Mouse (Mus musculus) cerebellum, adult 11 months (tissue): Measurements from ENCODE around the gene Ypel3.

Experiments used
- DNase-seq: peaks from one replicate; pipeline ENCODE4 v3.0.0; 2022

Ypel3 gene

DNA sequence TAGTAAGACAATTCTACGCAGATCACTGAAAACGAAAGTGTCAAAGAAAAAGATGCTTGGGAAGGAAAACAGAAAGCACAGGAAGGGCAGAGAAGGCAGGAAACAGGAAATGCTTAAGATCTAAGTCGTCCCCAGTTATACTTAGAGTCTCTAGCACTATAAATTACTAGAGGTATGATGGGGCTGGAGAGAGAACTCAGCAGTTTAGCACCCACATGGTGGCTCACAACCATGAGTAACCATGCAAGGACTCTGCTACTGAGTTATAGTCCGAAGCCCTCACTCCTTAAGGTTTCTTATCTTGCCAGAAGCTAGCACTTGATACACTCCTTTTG, 17.5 kb downstream of the Ypel3 start:
- no peak for DNase-seq

DNA sequence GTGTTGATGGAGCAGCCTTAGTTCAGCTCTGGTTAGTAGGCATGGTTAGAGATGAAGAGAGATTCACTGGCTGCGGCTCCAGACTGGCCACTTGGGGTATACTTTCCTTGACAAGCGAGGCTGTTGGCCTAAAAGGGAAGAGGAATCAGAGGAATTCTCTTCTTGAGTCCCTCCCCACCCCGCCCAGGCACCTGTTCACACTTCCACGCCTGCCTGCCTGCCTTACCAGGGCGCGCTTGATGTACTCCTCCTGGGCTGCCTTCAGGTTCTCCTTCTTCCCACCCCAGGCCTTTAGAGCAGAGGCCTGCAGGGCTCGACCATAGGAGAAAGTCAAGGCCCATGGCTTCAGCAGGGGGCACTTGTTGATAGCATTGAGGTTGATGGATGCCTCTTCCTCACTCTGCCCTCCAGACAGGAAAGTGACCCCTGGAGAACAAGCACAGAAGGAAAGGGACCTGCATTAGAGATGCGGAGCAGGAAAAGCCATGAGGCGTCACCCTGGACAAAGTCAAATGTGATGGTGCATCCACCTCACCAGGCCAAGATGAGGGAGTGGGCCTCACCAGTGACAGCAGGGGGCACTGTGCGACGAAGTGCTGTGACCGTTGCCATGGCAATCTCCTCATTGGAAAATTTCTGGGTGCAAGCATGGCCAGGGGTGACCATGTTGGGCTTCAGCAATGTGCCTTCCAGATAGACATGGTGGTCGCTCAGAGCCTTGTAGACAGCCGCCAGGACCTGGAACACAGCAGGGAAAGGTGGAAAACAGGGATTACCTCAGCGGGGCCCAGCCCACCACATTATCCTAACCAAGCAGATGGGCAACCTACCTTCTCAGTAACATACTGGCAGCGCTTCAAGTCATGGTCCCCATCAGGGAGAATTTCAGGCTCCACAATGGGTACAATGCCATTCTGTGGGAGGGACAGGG, 18.9 kb downstream of the Ypel3 start:
- DNase-seq: no peak

DNA sequence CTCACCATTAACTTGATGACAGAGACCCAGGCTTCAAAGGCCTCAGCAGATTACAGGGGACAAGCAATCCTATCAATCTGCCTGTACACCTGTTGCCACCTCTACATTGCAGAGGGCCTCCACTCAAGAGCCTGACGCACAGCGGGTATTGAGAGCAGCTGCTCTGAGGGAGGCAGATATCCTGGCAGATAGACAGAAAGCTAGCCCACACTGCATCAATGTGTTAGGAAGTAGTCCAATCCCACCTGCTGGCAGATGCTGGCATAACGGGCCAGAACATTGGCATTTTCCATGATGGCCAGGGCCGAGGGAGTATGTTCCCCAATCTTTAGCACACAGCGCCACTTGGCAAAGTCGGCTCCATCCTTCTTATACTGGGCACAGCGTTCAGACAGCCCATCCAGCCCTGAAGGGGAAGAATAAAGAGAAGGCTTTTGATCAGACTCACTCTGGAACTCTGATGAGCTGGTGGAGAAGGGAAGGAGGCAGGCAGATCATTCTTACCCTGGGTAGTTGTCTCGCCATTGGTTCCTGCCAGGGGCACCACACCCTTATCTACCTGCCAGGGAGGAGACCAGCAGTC, 19.7 kb downstream of the Ypel3 start:
- peak; percentile 64 for DNase-seq

DNA sequence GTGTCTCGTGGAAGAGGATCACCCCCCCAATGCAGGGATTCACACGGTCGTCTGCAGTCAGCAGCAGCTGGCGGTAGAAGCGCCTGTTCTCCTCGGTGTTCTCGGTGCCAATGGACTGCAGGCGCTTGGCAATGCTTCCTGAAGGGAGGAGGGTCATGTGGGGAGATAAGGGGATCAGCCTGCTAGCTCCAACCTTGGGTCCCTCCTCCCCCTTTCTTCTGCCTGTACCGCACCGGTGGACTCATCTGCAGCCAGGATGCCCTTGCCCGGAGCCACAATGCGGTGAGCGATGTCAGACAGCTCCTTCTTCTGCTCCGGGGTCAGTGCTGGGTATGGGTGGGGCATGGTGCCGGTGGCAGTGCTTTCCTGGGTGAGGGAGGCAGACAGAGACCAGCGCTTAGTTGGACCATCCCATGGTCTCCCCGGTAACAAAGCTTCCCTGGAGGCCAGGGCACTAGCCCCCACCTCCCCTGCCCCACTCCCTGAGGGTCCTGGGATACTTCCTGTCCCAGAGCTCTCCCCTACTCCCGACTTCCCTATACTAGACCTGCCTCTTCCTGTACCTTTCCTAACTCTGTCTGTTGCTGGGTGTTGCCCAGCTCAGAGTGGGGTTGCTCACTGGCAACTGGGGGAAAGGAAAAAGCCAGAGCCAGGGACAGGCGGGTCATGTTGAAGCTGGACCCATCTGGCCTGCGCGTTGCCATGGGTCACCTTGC, 20.8 kb downstream of the Ypel3 start, which contains the start of gene Fam57b:
Fam57b (plus strand) TSS at position 258 of the 716 bp plus-strand sequence.
- peak; percentile 52 for DNase-seq

DNA sequence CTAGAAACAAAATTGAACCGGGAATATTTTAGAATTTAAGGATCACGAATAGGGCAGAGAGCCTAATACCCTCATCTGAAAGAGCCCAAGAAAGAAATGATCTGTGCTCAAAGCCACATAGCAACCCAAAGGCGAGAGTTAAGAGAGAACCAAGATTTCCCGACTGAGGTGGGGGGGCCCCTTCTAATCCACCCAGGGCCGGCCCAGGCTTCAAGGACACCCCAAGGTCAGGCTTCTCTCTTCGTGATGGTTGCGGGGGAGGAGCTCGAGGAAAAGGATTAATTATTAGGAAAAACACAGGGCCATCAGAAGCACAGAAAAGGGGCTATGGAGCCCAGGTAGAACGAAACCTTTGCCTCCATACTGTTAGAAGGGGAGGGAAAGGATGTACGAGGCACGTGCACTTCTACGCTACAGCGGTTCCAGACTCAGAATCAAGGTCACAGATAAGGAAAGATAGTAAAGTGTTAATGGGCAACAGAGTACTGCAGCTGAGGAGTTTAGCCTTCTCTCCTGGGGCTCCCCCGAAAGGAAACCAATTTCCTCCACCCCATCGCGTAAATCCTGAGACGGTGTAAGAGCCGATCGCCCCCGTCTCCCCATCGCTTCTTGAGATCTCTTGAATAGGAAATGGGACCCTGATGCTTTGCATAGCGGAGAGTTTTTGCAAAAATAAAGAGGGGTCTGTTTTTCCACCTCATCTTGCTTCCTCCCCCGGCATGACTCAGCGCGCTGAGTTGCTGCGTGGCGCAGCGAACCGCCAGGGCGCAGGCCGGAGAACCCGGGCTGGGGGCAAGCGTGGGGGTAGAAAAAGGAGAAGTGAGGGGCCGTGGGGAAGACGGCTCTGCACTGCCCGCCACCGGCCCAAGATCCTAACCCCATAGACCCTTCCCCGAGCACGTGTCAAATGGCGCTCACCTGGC, 21.6 kb downstream of the Ypel3 start:
- peak; percentile 49 for DNase-seq

DNA sequence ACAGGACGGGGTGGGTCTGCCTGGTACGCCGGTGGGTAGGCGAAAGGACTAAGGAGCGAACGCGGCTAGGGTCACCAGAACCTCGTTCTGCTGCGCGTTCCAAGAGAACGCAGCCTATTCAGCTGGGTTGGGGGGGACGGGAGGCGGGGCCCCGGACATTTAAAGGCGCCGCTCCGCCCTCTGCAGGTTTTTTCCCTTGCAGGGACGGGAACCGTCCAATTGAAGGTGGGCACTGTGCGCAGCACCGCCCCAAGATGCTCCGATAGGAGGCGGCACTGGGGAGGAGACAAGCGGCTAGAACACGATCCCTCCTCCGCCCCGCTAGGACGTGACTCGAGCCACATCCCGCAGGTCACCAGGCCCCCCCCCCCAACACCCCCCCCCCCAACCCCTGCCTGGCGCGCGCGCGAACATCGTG, 22.3 kb downstream of the Ypel3 start:
- DNase-seq: peak; percentile 97

DNA sequence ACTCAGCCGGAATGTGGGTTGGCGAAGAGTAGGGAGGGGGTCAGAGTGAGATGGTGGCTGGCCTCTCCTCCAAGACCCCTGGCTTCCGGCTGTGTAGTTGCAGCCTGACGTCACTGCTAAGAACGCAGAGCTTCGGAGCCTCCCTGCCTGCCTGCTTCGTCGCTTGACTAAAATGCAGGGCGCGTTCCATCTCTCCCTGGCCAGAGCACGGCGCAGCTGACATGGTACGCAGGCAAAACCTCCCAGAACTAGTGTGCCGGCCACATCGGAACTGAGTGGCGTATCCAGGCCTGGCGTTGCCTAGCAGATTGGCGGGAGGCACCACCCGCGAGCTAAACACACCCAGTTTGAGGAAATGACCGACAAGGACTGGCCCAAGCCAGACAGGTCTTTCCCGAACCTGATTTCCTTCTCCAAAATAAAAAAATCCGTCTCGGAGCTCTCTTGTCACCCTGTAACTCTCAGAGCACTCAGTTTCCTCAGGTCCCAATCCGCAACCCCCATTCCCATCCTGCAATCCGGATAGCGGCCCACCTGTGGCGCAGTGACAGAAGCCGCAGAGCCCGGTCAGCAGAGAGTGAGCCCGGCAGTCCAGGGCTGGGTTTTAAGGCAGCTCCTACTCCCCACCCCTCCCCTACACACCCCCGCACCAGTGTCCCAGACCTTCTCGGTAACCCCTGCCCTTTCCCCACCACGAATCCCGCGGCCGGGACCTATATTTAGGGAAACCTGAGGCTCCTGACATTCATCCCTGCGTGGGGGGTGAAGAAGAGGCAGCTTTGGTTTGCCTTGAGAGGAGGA, 22.9 kb downstream of the Ypel3 start:
- DNase-seq: peak; percentile 76

DNA sequence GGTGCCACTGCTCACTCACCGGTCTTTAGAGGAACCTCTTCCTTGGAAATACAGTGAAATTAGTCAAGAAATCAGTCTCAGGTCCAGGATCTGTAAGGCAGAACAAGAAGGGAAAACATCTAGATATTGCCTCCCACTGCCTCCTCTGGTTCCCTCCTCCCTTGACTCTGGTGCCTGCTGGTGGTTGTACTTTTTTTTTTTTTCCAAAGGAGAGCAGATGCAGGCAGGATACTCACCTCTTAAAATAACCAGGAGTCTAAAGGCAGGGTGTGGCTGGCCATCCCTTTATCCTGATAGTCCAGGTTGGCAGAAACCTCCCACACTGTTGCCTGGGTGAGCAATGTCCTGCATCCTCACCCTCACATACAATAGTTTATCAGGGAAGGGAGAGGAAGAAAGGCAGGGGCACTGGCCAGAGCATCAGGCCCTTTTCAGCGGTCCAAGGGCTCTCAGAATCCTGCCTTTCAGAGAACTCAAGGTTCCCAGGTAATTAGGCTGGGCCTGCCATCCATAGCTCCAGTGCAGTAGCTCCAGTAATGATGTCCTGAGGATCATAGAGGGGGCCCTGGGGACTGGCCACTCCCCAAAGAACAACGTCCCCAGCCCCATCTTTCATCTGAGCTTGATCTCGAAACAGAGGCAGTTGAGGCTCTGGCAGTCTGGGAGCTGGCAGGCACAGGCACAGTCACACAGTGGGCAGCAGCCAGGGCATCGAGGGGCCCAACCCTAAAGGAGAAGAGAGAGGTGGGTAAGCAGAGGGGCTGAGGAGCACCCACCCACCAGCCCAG, 23.7 kb downstream of the Ypel3 start:
- DNase-seq: no peak

DNA sequence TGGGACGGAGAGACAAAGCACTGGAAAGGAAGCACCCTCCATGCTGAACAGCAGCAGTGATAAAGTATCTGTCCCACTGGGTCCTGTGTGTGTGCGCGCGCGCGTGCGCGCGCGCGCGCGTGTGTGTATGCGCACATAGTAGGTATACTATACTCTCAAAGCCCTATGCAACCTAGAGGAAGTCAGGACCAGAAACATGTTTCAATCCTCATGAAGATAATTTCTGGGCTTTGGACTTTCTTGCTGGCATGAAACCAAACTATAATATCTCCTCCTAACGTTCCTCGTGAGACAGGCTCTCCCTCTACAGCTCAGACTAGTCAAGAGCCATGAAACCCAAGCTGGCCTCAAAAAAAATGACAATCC, 24.3 kb downstream of the Ypel3 start:
- DNase-seq: no peak

DNA sequence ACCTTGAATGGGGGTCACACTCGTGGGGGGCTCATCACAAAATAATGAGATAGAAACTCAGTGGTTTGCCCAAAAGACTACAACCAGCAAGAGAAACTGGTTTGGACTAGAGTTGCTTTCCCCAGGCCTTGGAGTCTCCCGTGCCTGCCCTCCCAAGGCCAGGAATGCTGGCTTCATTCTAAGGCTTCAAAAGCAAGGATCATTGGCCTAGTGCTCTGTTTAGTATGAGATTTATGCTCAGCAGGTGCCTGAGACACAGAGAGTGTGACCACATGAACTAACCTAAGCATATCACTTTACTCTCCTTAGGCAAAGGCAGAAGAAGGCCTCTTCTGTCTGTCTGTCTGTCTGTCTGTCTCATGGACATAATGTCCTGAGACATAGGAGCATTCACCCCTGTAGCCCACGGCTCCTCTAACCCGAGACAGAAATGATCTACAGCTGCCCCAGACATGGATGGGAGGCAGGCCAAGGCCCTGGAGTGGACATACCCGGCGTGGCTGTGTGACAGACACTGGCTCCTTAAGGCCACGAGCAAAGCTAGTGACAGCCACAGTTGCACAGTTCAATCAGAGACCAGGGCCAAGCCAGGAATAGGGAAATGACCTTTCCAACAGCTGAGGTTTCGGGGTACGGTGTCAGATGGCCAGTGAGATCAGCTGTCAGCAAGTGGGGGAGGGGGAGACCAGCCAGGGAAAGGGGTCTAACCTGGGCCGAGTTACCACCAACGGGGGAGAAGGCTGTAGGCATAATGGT, 25.6 kb downstream of the Ypel3 start:
- DNase-seq: no peak

DNA sequence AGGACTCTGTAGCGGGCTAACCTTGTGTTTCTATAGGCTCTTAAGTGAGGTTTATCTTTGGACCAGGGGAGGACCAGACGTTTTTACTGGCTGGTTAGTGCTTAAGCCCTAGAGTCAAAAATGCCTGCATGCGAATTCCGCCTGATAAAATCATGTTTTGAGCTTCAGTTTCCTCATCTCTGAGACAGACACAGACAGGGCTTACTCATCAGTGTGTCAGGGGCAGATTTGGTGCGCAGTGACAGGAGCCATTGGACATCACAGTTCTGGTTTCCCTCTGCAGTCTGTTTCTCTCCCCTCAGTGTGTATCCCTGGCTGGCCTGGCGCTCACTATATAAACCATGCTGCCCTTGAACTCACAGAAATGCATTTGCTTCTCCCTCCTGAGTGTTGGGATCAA, 26.4 kb downstream of the Ypel3 start:
- no peak for DNase-seq

DNA sequence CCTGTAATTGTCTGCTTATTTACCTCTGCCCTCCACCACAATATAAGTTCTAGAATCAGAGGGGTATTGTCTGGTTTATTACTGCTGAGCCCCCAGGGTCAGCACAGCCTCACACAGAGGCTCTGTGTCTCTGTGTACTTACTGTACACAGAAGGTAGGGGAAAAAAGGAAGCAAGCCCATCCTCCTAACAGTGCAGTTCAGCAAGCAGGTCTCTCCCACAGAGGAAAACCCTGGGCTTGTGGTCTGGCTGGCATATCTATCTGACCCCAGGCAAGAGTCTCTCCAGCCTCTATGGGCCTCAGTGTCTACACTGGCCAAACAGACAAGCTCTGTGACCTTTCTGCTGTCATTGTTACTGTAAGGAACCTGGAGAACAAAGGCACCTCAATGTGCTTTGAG, 27.0 kb downstream of the Ypel3 start:
- DNase-seq: no peak

DNA sequence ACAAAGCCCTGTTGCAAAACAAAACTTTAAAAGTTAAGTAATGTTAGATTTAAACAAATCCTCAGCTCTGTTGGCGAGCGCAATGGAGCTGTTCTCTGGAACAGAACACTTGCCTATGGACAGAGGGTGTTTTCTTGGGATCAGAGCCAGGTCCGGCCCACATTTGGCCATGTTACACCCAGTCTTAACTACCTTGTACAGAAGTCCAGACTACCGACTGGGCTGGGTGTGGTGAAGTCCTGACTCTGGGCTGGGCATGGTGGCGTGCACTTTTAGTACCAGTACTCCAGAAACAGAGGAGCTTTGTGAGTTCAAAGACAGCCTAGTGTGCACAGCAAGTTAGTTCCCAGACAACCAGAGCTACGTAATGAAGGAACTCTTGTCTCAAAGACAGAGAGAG, 30.2 kb downstream of the Ypel3 start:
- no peak for DNase-seq

DNA sequence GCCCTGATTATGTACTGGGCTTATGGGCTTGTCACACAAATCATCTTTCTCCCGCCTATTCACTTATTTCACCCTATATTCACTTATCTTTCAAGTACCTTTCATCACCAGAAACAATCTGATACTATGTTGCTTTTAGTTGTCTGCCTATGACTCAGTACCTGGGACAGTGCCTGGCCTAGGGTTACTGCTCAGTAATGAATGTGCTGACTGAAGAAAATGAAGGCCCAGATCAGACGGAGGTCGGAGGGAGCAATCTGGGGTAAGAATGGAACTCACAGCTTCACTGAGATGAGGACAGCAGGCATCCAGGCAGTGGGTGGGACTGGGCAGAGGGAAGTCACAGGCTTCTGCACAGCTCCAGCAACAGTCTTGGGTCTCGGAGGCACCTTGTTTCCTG, 30.6 kb downstream of the Ypel3 start:
- no peak for DNase-seq

DNA sequence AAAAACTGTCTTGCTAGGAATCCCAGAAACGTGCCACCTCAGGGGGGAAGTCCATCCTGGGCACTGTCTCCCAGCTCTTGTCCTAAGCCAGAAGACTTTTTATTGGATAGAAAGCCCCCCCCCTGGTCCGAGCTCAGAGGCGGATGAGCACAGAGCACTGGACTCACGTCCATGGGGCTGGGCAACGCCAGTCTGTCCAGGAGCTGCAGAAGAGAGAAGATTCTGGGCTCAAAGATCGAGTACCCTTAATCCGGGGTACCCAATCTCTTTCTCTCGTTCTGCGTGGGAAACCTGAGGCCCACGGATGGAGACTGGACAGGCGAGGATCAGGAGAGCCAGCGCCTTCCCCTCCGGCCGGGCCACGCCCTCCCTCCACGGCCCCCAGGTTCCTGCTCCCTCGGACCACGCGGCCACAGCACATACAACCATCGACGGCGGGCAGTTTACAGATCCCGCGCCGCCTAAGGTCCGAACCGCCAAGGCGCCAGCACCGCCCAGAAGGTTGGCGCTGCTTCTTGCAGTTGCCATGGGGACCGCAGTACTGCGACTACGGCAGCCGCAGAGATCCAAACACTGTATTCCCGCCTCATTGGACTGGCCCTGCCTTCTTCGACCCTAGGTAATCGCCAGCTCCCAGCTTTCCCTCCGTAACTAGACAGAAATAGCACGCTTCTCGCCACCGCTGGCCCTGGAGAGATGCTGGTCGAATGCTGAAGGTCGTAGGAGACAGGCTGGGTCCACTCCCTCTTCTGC, 32.1 kb downstream of the Ypel3 start:
- peak; percentile 85 for DNase-seq

DNA sequence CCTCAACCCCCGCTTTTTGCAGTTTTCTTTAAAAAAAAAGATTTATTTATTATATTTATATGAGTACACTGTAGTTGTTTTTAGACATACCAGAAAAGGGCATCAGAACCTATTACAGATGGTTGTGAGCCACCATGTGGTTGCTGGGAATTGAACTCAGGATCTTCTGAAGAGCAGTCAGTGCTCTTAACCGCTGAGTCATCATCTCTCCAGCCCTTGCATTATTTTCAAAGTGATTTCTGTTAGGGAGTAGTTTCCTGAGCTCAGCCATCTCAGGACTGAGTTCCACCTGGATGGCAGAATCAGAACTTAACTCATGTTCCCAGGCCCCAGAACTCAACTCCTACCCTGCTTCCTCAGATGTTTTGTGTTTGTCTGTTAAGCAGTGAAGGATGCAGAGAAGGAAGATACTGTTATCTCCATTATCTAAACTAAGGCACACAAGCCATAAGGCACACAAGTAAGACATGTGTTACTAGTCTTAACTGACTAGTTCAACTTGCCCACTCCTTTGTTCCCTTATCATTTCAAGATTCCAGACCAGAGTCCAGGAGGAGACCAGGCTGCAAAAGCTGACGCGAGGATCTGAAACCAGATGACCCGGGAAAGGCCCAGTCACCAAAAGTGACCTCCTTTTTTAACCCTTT, 33.1 kb downstream of the Ypel3 start:
- no peak for DNase-seq

DNA sequence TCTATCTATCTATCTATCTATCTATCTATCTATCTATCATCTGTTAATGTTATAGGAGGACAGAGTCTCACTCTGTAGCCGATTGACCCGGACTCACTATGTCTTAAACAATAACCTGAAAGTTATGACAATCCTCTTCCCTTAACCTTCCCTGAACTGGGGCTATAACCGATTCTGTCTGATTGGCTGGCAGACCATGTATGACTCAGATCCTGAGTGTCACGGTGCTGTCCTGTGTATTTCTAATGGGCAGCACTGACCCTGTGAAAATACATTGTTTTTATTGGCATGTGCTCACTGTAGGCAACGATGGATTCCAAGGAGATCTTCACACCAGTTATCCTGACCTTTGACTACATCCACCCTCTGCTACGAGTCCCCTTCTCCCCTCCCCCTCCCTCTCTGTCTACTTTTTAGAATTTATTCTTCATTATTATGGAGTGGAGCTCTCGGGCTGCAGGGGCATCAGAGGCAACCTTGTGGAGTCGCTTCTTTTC, 39.0 kb downstream of the Ypel3 start:
- DNase-seq: no peak

DNA sequence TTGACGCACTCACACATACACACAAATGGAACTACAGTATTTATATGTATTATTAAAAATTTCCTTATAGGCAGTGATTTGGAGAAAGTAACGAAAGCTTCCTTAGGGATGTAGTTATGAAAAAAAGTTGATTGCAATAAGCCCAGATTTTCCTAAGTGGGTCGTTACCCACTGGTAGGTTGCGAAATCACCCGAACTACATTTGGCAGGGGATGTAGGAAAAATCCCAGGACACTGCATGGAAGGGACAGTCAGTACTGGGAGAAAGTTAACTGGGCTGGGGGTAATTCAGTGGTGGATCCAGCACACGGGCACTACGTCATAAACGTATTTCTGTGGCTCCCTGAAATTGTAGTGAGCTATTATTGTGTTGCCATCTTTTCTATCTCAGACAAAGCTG, 39.7 kb downstream of the Ypel3 start:
- no peak for DNase-seq

DNA sequence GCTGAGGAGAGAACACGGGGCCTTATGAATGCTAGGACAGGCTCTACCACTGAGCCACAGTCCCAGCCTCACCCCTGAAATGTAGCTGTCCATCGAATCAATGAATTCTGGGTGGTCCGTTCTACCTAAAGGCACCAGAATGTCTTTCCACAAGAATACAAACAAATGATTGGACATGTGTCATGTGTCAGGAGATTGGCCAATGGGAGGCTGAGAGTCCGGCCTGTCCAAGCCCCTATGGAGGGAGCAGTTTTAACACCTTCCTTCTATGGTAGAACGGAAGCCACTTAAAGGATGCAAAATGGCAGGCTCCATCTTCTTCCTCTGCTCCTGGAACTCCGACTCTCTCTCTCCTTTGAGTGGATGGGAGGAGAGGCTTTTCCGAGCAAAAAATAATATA, 40.8 kb downstream of the Ypel3 start:
- no peak for DNase-seq
